Mouse (Mus musculus) forebrain, embryonic 12.5 days (tissue): ENCODE data around the gene Pkp4. TPM values are rescaled to one million over a fixed set of nuclear protein-coding genes. Genes with fewer than 3 reads are reported as not detected.

Source experiments
- ATAC-seq: fragments of 200-750 bp; cut with Nextera tagmentation; 2 replicates; pipeline ENCODE4 v1.8.0; 2017; ENCODE audit warnings: moderate TSS enrichment; ENCODE audit not compliant: low FRiP score
- H3K27ac ChIP-seq: fragments of 300-500 bp; sonication (generic); 2 replicates; pipeline ENCODE4 v1.5.1; 2016; ENCODE audit warnings: mild to moderate bottlenecking
- H3K27me3 ChIP-seq: fragments of 300-500 bp; sonication (generic); 2 replicates; pipeline ENCODE4 v1.6.1; 2016; ENCODE audit warnings: mild to moderate bottlenecking
- H3K36me3 ChIP-seq: fragments of 300-500 bp; sonication (generic); replicated peaks from 2 replicates; pipeline ENCODE4 v1.6.1; 2016; ENCODE audit warnings: mild to moderate bottlenecking
- H3K4me1 ChIP-seq: fragments of 300-500 bp; sonication (generic); 2 replicates; pipeline ENCODE4 v1.6.1; 2016
- H3K4me2 ChIP-seq: fragments of 300-500 bp; sonication (generic); 2 replicates; pipeline ENCODE4 v1.6.1; 2016; ENCODE audit warnings: mild to moderate bottlenecking, moderate library complexity
- H3K4me3 ChIP-seq: fragments of 300-500 bp; sonication (generic); replicated peaks from 2 replicates; pipeline ENCODE4 v1.5.1; 2016; ENCODE audit warnings: mild to moderate bottlenecking
- H3K9ac ChIP-seq: fragments of 300-500 bp; sonication (generic); 2 replicates; pipeline ENCODE4 v1.6.1; 2016; ENCODE audit warnings: mild to moderate bottlenecking
- H3K9me3 ChIP-seq: fragments of 300-500 bp; sonication (generic); 2 replicates; pipeline ENCODE4 v1.6.1; 2016
- WGBS: fragments of 180-500 bp; shearing (Covaris S2); methylation state at CpG from one replicate; pipeline ENCODE4 v1.1.7; 2016; 5-methylcytosine and 5-hydroxymethylcytosine counted together
- polyA plus RNA-seq: library from polyadenylated mRNA; unstranded; fragments of >200 nt; fragmentation: Nextera tagmentation; extraction: Ambion mirVana; gene quantifications from 2 replicates; pipeline ENCODE4 v1.2.1, GENCODE M21; 2016

Pkp4 gene
- polyA plus RNA-seq, 1 experiment from 2014 or later = 19.0 TPM

GRCm38 (mm10) chr2:59230656-59231055, 70.0 kb downstream of the Pkp4 start:
- Histone ChIP-seq H3K4me2 (no peak overlapping the region), H3K36me3 (no peaks in the 10 kb centered on the region), H3K27ac (no peak overlapping the region), H3K9me3 (no peaks in the 10 kb centered on the region), H3K4me1 (peaks cover 4% of the 10 kb centered on the region; the same call in 1 of the 2 replicates), H3K4me3 (no peak overlapping the region), H3K9ac (no peak overlapping the region), H3K27me3 (no peaks in the 10 kb centered on the region)
- 0 out of 2 replicates have a peak, but pooled peaks have one; percentile 30 for ATAC-seq
- 35% methylated on average over 9 of the region's 9 CpGs for WGBS

- peaks cover 4% of the 10 kb centered on the region; the same call in 1 of the 2 replicates for H3K4me1 ChIP-seq
- WGBS = 87% methylated on average over 5 of the region's 5 CpGs
Measured at GRCm38 (mm10) chr2:59231514-59231913, 70.9 kb downstream of the Pkp4 start.

GRCm38 (mm10) chr2:59233294-59233923, 72.8 kb downstream of the Pkp4 start:
- no peak for ATAC-seq
- Histone ChIP-seq H3K36me3 (no peaks in the 10 kb centered on the region), H3K4me1 (peaks cover 4% of the 10 kb centered on the region; the same call in 1 of the 2 replicates), H3K9me3 (no peaks in the 10 kb centered on the region), H3K4me3 (no peak overlapping the region), H3K9ac (no peak overlapping the region), H3K27me3 (no peaks in the 10 kb centered on the region), H3K27ac (no peak overlapping the region), H3K4me2 (no peak overlapping the region)
- 95% methylated on average over 13 of the region's 13 CpGs for WGBS

More at GRCm38 (mm10) chr2:59231514-59231913, 70.9 kb downstream of the Pkp4 start:
- H3K27me3 ChIP-seq = no peaks in the 10 kb centered on the region
- H3K9ac ChIP-seq = no peak overlapping the region
- no peaks in the 10 kb centered on the region for H3K36me3 ChIP-seq
- H3K4me2 ChIP-seq = no peak overlapping the region
- no peaks in the 10 kb centered on the region for H3K9me3 ChIP-seq
- H3K27ac ChIP-seq = no peak overlapping the region
- no peak overlapping the region for H3K4me3 ChIP-seq
- ATAC-seq = no peak

- peaks cover 4% of the 10 kb centered on the region; the same call in 1 of the 2 replicates for H3K4me1 ChIP-seq
- no peak overlapping the region for H3K4me3 ChIP-seq
- 92% methylated on average over 5 of the region's 5 CpGs for WGBS
- H3K36me3 ChIP-seq = no peaks in the 10 kb centered on the region
- no peaks in the 10 kb centered on the region for H3K27me3 ChIP-seq
- ATAC-seq = no peak
- H3K4me2 ChIP-seq = no peak overlapping the region
- H3K9me3 ChIP-seq = no peaks in the 10 kb centered on the region
- no peak overlapping the region for H3K9ac ChIP-seq
- no peak overlapping the region for H3K27ac ChIP-seq
Measured at GRCm38 (mm10) chr2:59233936-59234335, 73.3 kb downstream of the Pkp4 start.

- no peak overlapping the region for H3K4me3 ChIP-seq
- peaks cover 4% of the 10 kb centered on the region; the same call in 1 of the 2 replicates for H3K4me1 ChIP-seq
- H3K4me2 ChIP-seq = no peak overlapping the region
- H3K27ac ChIP-seq = no peak overlapping the region
- H3K27me3 ChIP-seq = no peaks in the 10 kb centered on the region
- H3K9me3 ChIP-seq = no peaks in the 10 kb centered on the region
- no peak for ATAC-seq
- no peak overlapping the region for H3K9ac ChIP-seq
- 95% methylated on average over 5 of the region's 5 CpGs for WGBS
- no peaks in the 10 kb centered on the region for H3K36me3 ChIP-seq
Measured at GRCm38 (mm10) chr2:59234537-59234936, 73.9 kb downstream of the Pkp4 start.

- Histone ChIP-seq H3K4me2 (no peak overlapping the region), H3K4me3 (no peak overlapping the region), H3K27ac (no peak overlapping the region), H3K9me3 (no peaks in the 10 kb centered on the region), H3K36me3 (no peaks in the 10 kb centered on the region; the same call in 1 of the 2 replicates), H3K27me3 (no peaks in the 10 kb centered on the region), H3K4me1 (0 out of 2 replicates have a peak, but pooled peaks cover 7% of the 10 kb centered on the region), H3K9ac (no peak overlapping the region)
- no peak for ATAC-seq
- WGBS = 89% methylated on average over 10 of the region's 10 CpGs
Measured at GRCm38 (mm10) chr2:59239841-59240395, 79.3 kb downstream of the Pkp4 start.

GRCm38 (mm10) chr2:59242117-59242516, 81.5 kb downstream of the Pkp4 start:
- no peak for ATAC-seq
- no peak overlapping the region for H3K9ac ChIP-seq
- H3K4me2 ChIP-seq = no peak overlapping the region
- no peak overlapping the region for H3K4me3 ChIP-seq
- H3K4me1 ChIP-seq = 0 out of 2 replicates have a peak, but pooled peaks cover 7% of the 10 kb centered on the region
- no peaks in the 10 kb centered on the region for H3K27me3 ChIP-seq
- 87% methylated on average over 10 of the region's 10 CpGs for WGBS
- H3K27ac ChIP-seq = no peak overlapping the region
- no peaks in the 10 kb centered on the region for H3K9me3 ChIP-seq
- no peaks in the 10 kb centered on the region; the same call in 1 of the 2 replicates for H3K36me3 ChIP-seq

GRCm38 (mm10) chr2:59244273-59245097, 83.8 kb downstream of the Pkp4 start:
- H3K27ac ChIP-seq = no peak overlapping the region
- no peaks in the 10 kb centered on the region for H3K27me3 ChIP-seq
- no peak overlapping the region for H3K4me3 ChIP-seq
- no peaks in the 10 kb centered on the region; the same call in 1 of the 2 replicates for H3K36me3 ChIP-seq
- no peak overlapping the region for H3K4me2 ChIP-seq
- ATAC-seq = no peak
- whole genome bisulfite sequencing = 97% methylated on average over 12 of the region's 12 CpGs
- H3K9ac ChIP-seq = no peak overlapping the region
- H3K9me3 ChIP-seq = no peaks in the 10 kb centered on the region
- H3K4me1 ChIP-seq = 0 out of 2 replicates have a peak, but pooled peaks cover 7% of the 10 kb centered on the region

- H3K27me3 ChIP-seq = no peaks in the 10 kb centered on the region
- H3K4me1 ChIP-seq = 0 out of 2 replicates have a peak, but pooled peaks cover 7% of the 10 kb centered on the region
- no peak overlapping the region for H3K4me3 ChIP-seq
- no peak overlapping the region for H3K9ac ChIP-seq
- H3K9me3 ChIP-seq = no peaks in the 10 kb centered on the region
- WGBS = 88% methylated on average over 3 of the region's 3 CpGs
- no peaks in the 10 kb centered on the region for H3K36me3 ChIP-seq
- H3K27ac ChIP-seq = no peak overlapping the region
- no peak overlapping the region for H3K4me2 ChIP-seq
- no peak for ATAC-seq
Measured at GRCm38 (mm10) chr2:59245098-59245388, 84.4 kb downstream of the Pkp4 start.

- H3K27me3 ChIP-seq = no peaks in the 10 kb centered on the region
- no peaks in the 10 kb centered on the region for H3K4me1 ChIP-seq
- H3K9ac ChIP-seq = no peak overlapping the region
- no peaks in the 10 kb centered on the region for H3K9me3 ChIP-seq
- H3K4me3 ChIP-seq = no peak overlapping the region
- H3K4me2 ChIP-seq = no peak overlapping the region
- H3K36me3 ChIP-seq = no peaks in the 10 kb centered on the region
- ATAC-seq = no peak
- no peak overlapping the region for H3K27ac ChIP-seq
- WGBS = 88% methylated on average over 3 of the region's 3 CpGs
Measured at GRCm38 (mm10) chr2:59248806-59249205, 88.2 kb downstream of the Pkp4 start.

GRCm38 (mm10) chr2:59252818-59253217, 92.2 kb downstream of the Pkp4 start:
- no peaks in the 10 kb centered on the region for H3K9me3 ChIP-seq
- no peak overlapping the region for H3K9ac ChIP-seq
- no peaks in the 10 kb centered on the region for H3K4me1 ChIP-seq
- ATAC-seq = no peak
- H3K36me3 ChIP-seq = no peaks in the 10 kb centered on the region
- H3K27me3 ChIP-seq = no peaks in the 10 kb centered on the region
- H3K4me3 ChIP-seq = no peak overlapping the region
- H3K4me2 ChIP-seq = no peak overlapping the region
- H3K27ac ChIP-seq = no peak overlapping the region

GRCm38 (mm10) chr2:59253435-59253834, 92.8 kb downstream of the Pkp4 start:
- ATAC-seq = no peak
- H3K36me3 ChIP-seq = no peaks in the 10 kb centered on the region
- no peak overlapping the region for H3K4me3 ChIP-seq
- H3K27me3 ChIP-seq = no peaks in the 10 kb centered on the region
- no peaks in the 10 kb centered on the region for H3K9me3 ChIP-seq
- H3K4me2 ChIP-seq = no peak overlapping the region
- peaks cover 2% of the 10 kb centered on the region for H3K4me1 ChIP-seq
- H3K9ac ChIP-seq = no peak overlapping the region
- H3K27ac ChIP-seq = no peak overlapping the region
- WGBS = 91% methylated on average over 3 of the region's 3 CpGs
